Mouse (Mus musculus) G1E-ER4 (cell line): ENCODE measurements around the gene Eif1ad. TPM values are rescaled to one million over a fixed set of nuclear protein-coding genes. Genes with fewer than 3 reads are reported as not detected.

Source experiments
- GATA1 ChIP-seq: IDR thresholded peaks from one replicate; pipeline ENCODE4 v1.8.0; 2012; ENCODE audit warnings: low read length, inconsistent platforms
- polyA plus RNA-seq: library from polyadenylated mRNA; stranded (reverse); fragments of >175 nt; gene quantifications from 2 replicates; pipeline ENCODE4 v1.2.3, GENCODE M21; 2012

Eif1ad gene
- polyA plus RNA-seq, 1 experiment: 126 TPM

DNA sequence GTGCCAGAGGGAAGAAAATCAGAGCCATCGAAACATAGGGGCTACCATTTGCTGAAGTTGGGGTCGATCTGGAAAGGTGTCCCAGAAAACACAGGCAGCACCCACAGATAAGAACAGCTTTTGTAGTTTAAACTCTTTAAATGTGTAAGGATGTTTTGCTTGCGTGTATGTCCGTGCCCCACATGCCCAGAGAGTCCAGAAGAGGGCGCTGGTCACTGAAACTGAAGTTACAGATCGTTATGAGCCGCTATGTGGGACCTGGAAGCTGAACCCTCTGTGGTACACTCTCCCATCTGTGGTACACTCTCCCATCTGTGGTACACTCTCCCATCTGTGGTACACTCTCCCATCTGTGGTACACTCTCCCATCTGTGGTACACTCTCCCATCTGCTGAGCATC is 40.6 kb downstream of the Eif1ad start:
- no peak for TF ChIP-seq GATA1

DNA sequence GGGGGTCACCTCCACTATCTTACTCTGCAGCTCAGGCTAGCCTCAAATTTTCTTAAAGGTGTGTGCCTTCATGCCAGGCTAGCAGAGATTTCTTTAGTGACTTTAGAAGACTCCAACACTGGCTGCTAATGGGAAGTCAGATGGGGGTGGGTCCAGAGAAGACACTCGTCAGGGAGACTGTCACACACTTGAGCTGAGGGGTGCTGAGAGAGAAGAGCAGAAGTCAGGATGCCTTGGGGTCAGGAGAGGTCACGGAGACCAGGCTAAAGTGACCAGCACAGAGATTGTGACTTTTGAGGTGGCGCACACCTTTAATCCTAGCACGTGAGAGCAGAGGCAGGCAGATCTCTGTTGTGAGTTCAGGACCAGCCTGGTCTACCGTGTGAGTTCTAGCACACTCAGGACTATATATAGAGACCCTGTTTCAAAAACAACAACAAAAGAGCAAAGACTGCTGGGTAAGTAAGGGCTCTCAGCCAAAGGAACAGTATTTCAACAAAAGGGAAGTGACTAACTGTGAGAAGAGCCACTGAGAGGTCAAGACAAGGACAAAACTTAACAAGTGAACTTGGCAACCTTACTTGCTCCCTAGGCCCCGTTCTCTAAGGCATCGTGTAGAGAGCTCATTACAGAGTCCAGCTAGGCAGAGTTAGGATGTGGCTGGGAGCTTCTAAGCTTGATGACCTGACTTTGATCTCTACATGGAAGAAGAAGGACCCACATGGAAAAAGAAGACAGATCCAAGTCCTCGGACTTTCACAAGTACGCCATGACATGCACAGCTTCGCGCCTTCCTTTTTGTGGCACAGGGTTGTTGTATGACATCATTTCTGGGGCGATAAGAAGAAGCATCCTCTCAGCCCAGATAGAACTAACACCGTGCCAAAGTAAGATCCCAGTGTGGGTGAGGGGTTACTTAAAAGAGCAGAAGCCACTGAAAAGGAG is 41.8 kb downstream of the Eif1ad start:
- TF ChIP-seq GATA1: no peak

GRCm38 (mm10) chr19:5409068-5409467 is 42.5 kb downstream of the Eif1ad start:
- TF ChIP-seq GATA1: no peak

DNA sequence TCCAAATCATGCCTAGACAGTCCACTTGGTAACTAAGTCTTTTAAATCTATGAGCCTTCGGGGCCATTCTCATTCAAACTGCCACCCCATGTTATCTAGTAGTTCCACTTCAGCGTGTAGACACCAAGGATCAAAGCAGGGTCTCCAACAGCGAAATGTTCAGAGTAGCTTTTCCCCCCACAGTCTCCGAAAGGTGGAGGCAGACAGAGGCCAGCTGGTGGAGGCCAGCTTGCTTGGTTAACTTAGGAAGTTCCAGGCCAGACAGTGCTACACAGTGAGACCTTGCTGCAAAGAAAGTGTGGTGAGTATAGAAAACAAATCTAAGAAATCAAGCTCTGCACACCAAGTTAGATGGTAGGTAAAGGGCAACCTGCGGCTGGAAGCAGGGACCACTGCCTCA is 44.1 kb downstream of the Eif1ad start:
- no peak for TF ChIP-seq GATA1

DNA sequence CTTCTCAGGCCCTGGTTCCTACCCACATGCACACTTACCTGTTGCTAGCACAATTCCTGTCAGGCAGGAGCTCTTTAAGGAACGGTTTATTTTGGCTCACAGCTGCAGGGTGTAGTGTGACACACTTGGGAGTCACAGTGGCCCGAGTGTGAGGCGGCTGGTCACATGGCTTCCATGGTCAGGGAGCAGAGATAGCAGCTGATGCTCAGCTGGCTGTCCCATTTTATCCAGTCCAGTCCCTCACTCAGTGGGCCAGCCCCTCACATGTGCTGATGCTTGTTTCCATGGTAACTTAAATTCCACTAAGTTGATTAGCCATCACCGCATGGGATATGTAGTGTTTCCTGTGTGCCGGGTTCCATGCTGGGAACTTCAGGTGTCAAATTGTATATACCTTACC is 45.4 kb downstream of the Eif1ad start:
- no peak for TF ChIP-seq GATA1

- no peak for TF ChIP-seq GATA1
Measured at GRCm38 (mm10) chr19:5413840-5414239, 47.3 kb downstream of the Eif1ad start.

DNA sequence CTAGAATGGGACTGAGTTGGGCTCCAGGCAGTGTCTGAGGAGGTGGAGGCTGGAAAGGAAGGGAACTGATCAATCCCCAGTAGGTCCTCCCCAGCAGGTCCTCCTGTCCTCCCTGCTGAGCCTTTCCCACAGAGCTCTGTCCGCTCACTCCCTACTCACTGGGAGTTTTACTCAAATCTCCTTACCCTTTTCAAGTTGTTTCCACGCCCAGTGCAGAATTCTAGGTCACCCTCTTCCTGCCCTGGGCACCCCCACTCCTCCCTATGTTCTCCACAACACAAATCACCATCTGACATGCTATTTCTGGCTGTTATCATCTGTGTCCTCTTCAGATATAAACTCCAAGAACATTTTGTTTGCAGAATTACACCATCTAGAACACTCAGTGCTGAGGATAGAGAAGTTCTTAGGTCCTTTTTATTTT is 48.0 kb downstream of the Eif1ad start:
- no peak for TF ChIP-seq GATA1

GRCm38 (mm10) chr19:5418750-5419466 is 52.4 kb downstream of the Eif1ad start:
- TF ChIP-seq GATA1: no peak

- TF ChIP-seq GATA1: no peak
Measured at GRCm38 (mm10) chr19:5419630-5420029, 53.1 kb downstream of the Eif1ad start.

DNA sequence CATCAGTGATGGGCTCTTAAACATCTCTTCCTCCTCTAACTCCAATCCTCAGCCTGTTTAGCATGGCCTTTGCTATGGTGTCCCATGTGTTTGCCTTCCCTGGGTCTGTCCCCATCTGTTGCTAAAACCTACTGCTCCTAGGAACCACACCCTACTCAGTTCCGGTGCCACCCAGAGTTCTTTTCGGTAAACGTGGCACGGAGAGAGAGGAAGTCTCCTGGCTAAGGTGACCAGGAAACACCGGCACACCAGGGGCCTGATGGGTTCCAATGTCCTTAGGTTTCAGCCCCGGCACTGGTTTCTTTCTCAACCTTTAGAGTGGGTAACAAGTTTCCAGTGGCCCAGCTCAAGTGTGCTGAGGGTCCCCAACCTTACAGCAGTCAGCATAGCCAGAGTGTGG is 54.0 kb downstream of the Eif1ad start:
- TF ChIP-seq GATA1: no peak

Other genes with a start within 250 kb of the Eif1ad start
- gene Klc2, start 248.2 kb upstream of the Eif1ad start, polyA plus RNA-seq: 9.0 and 11.6 TPM in 2 replicates
- gene Pacs1, start 93.6 kb upstream of the Eif1ad start, polyA plus RNA-seq: 47.4 and 54.1 TPM in 2 replicates
- gene Sf3b2, start 71.3 kb upstream of the Eif1ad start, polyA plus RNA-seq: 445 and 471 TPM in 2 replicates
- gene Gal3st3, start 68.4 kb upstream of the Eif1ad start, polyA plus RNA-seq: not detected in 2 replicates
- not detected in 2 replicates for gene Catsper1, start 31.0 kb upstream of the Eif1ad start, polyA plus RNA-seq
- gene Cst6, start 17.2 kb upstream of the Eif1ad start, polyA plus RNA-seq: 0.05 and 0.23 TPM in 2 replicates
- 212 and 288 TPM in 2 replicates for gene Banf1, start 427 bp downstream of the Eif1ad start, polyA plus RNA-seq
- gene Sart1, start 22.0 kb downstream of the Eif1ad start, polyA plus RNA-seq: 198 and 219 TPM in 2 replicates
- 0.21 TPM in 1 of 2 replicates, not detected in the other for gene Tsga10ip, start 35.8 kb downstream of the Eif1ad start, polyA plus RNA-seq
- gene Drap1, start 58.2 kb downstream of the Eif1ad start, polyA plus RNA-seq: 379 and 390 TPM in 2 replicates
- gene AI837181, start 58.4 kb downstream of the Eif1ad start, polyA plus RNA-seq: 71.2 and 101 TPM in 2 replicates
- gene Fosl1, start 80.8 kb downstream of the Eif1ad start, polyA plus RNA-seq: 7.4 and 10.2 TPM in 2 replicates
- gene Ccdc85b, start 91.2 kb downstream of the Eif1ad start, polyA plus RNA-seq: 13.0 and 16.9 TPM in 2 replicates
- 12.1 and 152 TPM in 2 replicates for gene Fibp, start 93.9 kb downstream of the Eif1ad start, polyA plus RNA-seq
- not detected in 2 replicates for gene Ctsw, start 101.8 kb downstream of the Eif1ad start, polyA plus RNA-seq
- 2.6 and 3.6 TPM in 2 replicates for gene Efemp2, start 107.2 kb downstream of the Eif1ad start, polyA plus RNA-seq
- 34.6 and 51.3 TPM in 2 replicates for gene Mus81, start 121.7 kb downstream of the Eif1ad start, polyA plus RNA-seq
- 1,095 and 1,191 TPM in 2 replicates for gene Cfl1, start 123.7 kb downstream of the Eif1ad start, polyA plus RNA-seq
- gene 1700020D05Rik, start 137.0 kb downstream of the Eif1ad start, polyA plus RNA-seq: 0.10 and 0.17 TPM in 2 replicates
- gene Snx32, start 143.8 kb downstream of the Eif1ad start, polyA plus RNA-seq: 1.4 and 1.7 TPM in 2 replicates
- gene Ovol1, start 193.9 kb downstream of the Eif1ad start, polyA plus RNA-seq: not detected in 2 replicates
- gene Ap5b1, start 201.3 kb downstream of the Eif1ad start, polyA plus RNA-seq: 18.6 and 18.8 TPM in 2 replicates
- 350 and 521 TPM in 2 replicates for gene Rnaseh2c, start 235.1 kb downstream of the Eif1ad start, polyA plus RNA-seq
- 122 and 156 TPM in 2 replicates for gene Kat5, start 243.5 kb downstream of the Eif1ad start, polyA plus RNA-seq